Mouse (Mus musculus) midbrain, embryonic 16.5 days (tissue): ENCODE measurements at regions not wholly inside any gene's neighbourhood (a gene's known extent, or its start where the extent isn't known, plus 50 kb on each side); places are given as distances from the start of the nearest gene placed in this dataset.
A peak's percentile ranks its signal among the peaks of the same experiment; 100 is the strongest.

Experiments used
- ATAC-seq: fragments of 200-750 bp; cut with Nextera tagmentation; 2 replicates; pipeline ENCODE4 v1.8.0; 2017; ENCODE audit warnings: moderate TSS enrichment
- H3K27ac ChIP-seq: fragments of 300-500 bp; sonication (generic); 2 replicates; pipeline ENCODE4 v1.5.1; 2014; ENCODE audit warnings: mild to moderate bottlenecking, low read length, mixed read lengths
- H3K27me3 ChIP-seq: fragments of 300-500 bp; sonication (generic); 2 replicates; pipeline ENCODE4 v1.6.1; 2014; ENCODE audit warnings: low read depth, low read length, mixed read lengths; ENCODE audit not compliant: control insufficient read depth, insufficient read depth
- H3K36me3 ChIP-seq: fragments of 300-500 bp; sonication (generic); 2 replicates; pipeline ENCODE4 v1.6.1; 2014; ENCODE audit warnings: mild to moderate bottlenecking, low read length, moderate library complexity, mixed read lengths; ENCODE audit not compliant: control insufficient read depth, insufficient read depth
- H3K4me1 ChIP-seq: fragments of 300-500 bp; sonication (generic); 2 replicates; pipeline ENCODE4 v1.6.1; 2014; ENCODE audit warnings: mild to moderate bottlenecking, low read length, mixed read lengths; ENCODE audit not compliant: control insufficient read depth, insufficient read depth
- H3K4me2 ChIP-seq: fragments of 300-500 bp; sonication (generic); 2 replicates; pipeline ENCODE4 v1.6.1; 2014; ENCODE audit warnings: mild to moderate bottlenecking, low read length, mixed read lengths
- H3K4me3 ChIP-seq: fragments of 300-500 bp; sonication (generic); 2 replicates; pipeline ENCODE4 v1.5.1; 2014; ENCODE audit warnings: low read depth, mild to moderate bottlenecking, low read length, moderate library complexity, mixed read lengths
- H3K9ac ChIP-seq: fragments of 300-500 bp; sonication (generic); 2 replicates; pipeline ENCODE4 v1.6.1; 2014; ENCODE audit warnings: low read depth, low read length, mixed read lengths
- H3K9me3 ChIP-seq: fragments of 300-500 bp; sonication (generic); replicated peaks from 2 replicates; pipeline ENCODE4 v1.6.1; 2014; ENCODE audit warnings: mild to moderate bottlenecking, low read length, mixed read lengths; ENCODE audit not compliant: control insufficient read depth, poor library complexity, severe bottlenecking
- WGBS: fragments of 180-500 bp; shearing (Covaris S2); extraction: QIAGEN DNeasy Blood & Tissue Kit; methylation state at CpG from one replicate; pipeline ENCODE4 v1.1.7; 2014; 5-methylcytosine and 5-hydroxymethylcytosine counted together

DNA sequence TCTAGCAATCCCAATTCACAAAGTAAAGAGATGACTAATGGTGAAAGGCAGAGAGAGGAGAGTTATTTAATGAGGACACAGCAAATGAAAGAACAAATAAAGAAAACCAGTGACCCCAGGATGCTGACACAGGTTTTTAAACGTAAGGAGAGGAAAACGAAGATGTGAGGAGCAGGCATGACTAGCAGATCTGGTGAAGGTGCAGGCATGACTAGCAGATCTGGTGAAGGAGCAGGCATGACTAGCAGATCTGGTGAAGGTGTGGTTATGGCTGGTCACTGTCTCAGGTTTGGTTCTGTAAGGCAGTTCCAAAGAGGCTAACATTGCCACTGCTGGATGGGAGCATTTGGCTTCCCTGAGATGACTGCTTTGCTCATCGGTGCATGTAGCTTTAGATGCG lies 57.0 kb downstream of the Mbl2 start:
- Histone ChIP-seq H3K9me3 (no peaks in the 10 kb centered on the region), H3K4me2 (no peak overlapping the region), H3K27me3 (no peaks in the 10 kb centered on the region), H3K4me3 (no peak overlapping the region), H3K4me1 (no peaks in the 10 kb centered on the region), H3K9ac (no peak overlapping the region), H3K27ac (no peak overlapping the region), H3K36me3 (no peaks in the 10 kb centered on the region)
- WGBS: 77% methylated on average over 4 of the region's 4 CpGs
- ATAC-seq: no peak

DNA sequence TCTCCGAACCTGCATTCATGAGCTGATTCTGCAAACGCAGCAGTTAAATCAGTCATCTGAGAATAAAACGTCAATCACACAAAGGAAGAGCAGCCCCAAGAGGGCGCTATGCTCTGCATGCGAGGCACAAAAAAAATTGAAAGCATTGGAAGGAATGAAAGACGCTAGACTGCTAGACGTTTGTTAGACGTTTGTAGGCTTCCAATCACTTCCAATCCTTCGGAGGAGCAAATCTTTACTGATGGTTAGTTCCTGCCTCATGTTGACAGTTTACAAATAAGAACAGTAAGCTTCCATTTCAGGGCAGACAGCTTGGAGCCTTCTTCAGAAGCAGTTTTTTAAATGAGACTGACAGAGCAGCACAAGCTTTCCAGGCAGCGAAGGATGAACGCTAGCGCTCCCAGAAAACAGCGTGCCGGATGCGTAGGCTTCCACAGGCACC lies 62.5 kb downstream of the Mbl2 start:
- Histone ChIP-seq H3K27me3 (no peaks in the 10 kb centered on the region), H3K4me3 (peak overlapping the region; percentile 26), H3K27ac (no peak overlapping the region), H3K9ac (no peak overlapping the region), H3K4me1 (no peaks in the 10 kb centered on the region), H3K9me3 (no peaks in the 10 kb centered on the region), H3K4me2 (peak overlapping the region; percentile 42), H3K36me3 (no peaks in the 10 kb centered on the region)
- WGBS: 29% methylated on average over 15 of the region's 15 CpGs
- ATAC-seq: peak; percentile 45; the same call in 1 of the 2 replicates

DNA sequence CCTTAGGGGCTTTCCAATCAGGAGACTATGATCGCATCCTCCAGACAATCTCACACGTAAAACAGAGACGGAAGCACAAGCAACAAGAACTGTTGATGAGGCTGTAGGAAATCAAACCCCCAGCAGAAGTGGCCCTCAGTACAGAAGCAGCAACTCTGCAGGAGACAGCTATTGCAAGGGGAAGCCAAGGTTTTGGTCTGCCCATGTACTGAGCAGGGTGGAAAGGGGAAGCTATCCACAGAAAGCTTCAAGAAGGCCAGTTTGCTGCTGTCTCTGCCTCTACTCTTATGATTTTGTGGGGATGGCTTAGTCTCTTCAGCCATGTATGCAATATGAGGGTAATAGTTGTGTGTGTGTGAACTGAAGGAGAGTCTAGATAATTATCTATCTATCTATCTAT lies 63.3 kb downstream of the Mbl2 start:
- H3K27ac ChIP-seq: no peak overlapping the region
- H3K9me3 ChIP-seq: no peaks in the 10 kb centered on the region
- H3K4me2 ChIP-seq: no peak overlapping the region
- H3K9ac ChIP-seq: no peak overlapping the region
- H3K4me3 ChIP-seq: no peak overlapping the region
- no peaks in the 10 kb centered on the region for H3K27me3 ChIP-seq
- no peak for ATAC-seq
- H3K4me1 ChIP-seq: no peaks in the 10 kb centered on the region
- H3K36me3 ChIP-seq: no peaks in the 10 kb centered on the region
- 85% methylated on average over 3 of the region's 3 CpGs for WGBS

DNA sequence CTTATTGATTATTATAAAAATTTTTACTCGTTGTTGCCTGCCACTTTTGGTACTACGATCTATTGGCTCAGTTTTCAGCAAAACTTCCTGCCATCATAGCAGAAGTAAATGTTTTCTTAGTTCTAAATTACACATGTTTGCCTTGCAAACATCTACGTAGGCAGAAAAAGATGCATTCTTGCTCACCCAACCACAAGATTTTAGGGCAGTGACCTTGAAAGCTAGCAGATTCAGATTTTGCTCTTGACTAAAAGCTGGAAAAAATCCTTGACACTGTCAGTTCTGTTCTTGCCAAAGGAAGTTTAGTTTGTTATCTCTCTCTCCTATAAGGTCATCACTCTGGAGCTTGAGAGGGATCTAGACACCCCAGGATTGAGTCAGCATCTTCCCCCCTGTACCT lies 66.8 kb downstream of the Mbl2 start:
- H3K9ac ChIP-seq: no peak overlapping the region
- H3K4me3 ChIP-seq: no peak overlapping the region

DNA sequence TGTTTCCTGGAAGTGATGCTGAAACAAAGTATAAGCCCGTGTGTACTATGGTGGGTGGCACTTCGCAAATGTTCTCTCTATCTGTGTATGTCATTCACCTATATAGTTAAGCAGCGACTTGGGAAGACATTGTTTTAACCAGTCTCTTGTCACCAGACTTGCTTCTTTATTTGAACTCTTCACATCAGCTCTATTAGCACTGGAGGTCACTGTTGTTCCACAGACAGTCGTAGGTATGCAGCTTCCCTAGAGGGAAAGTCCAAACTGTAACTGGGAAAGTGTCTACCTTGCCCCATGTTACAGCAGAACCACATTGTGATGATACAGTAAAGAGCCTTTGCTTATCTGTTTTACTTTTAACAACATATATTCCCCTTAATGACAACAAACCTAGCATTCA lies 69.5 kb downstream of the Mbl2 start:
- Histone ChIP-seq H3K27me3 (no peaks in the 10 kb centered on the region), H3K4me1 (no peaks in the 10 kb centered on the region), H3K4me2 (no peak overlapping the region), H3K9ac (no peak overlapping the region), H3K9me3 (no peaks in the 10 kb centered on the region), H3K4me3 (no peak overlapping the region), H3K36me3 (no peaks in the 10 kb centered on the region), H3K27ac (no peak overlapping the region)
- 78% methylated on average over 4 of the region's 4 CpGs for WGBS
- no peak for ATAC-seq

More for the DNA sequence above, 66.8 kb downstream of the Mbl2 start:
- no peak overlapping the region for H3K27ac ChIP-seq
- no peaks in the 10 kb centered on the region for H3K27me3 ChIP-seq
- WGBS: 87% methylated on average over 3 of the region's 3 CpGs
- no peaks in the 10 kb centered on the region for H3K4me1 ChIP-seq
- no peaks in the 10 kb centered on the region for H3K9me3 ChIP-seq
- no peak for ATAC-seq
- H3K36me3 ChIP-seq: no peaks in the 10 kb centered on the region
- no peak overlapping the region for H3K4me2 ChIP-seq

DNA sequence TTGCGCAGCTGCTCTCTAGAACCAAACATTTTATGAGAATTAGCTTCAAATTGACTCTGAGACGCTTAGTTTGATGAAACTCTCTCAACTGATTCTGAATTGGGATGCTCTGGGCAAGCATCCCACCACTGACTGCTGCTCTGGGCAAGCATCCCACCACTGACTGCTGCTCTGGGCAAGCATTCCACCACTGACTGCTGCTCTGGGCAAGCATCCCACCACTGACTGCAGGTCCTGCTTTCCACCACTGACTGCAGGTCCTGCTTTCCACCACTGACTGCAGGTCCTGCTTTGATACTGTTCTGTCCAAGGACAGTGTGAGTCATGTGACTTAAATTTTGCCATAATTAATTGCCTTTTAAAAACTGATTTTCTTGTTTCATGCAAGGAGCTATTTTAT lies 73.6 kb downstream of the Mbl2 start:
- H3K4me2 ChIP-seq: no peak overlapping the region
- 82% methylated on average over 2 of the region's 2 CpGs for WGBS
- H3K4me1 ChIP-seq: no peaks in the 10 kb centered on the region
- no peaks in the 10 kb centered on the region for H3K27me3 ChIP-seq
- H3K4me3 ChIP-seq: no peak overlapping the region
- H3K9me3 ChIP-seq: no peaks in the 10 kb centered on the region
- no peak overlapping the region for H3K27ac ChIP-seq
- no peaks in the 10 kb centered on the region for H3K36me3 ChIP-seq
- no peak for ATAC-seq
- H3K9ac ChIP-seq: no peak overlapping the region

DNA sequence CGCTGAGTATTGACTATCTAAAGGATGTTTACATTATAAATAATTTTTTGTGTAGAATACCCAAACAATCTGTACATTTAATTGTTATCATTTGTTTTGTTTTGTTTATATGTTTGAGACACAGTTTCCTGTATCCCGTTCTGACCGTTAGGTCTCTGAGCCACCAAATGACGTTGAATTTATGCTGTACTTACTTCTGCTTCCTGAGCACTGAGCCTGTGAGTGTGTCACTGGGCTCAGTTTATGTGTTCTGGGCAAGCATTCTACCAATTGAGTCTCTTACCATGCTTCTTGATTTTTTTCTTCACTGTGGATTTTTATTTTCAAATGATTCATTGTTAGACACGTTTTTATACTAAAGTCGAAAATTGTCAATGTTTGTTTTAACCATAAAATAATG lies 74.2 kb downstream of the Mbl2 start:
- Histone ChIP-seq H3K9ac (no peak overlapping the region), H3K27ac (no peak overlapping the region), H3K4me1 (no peaks in the 10 kb centered on the region), H3K4me2 (no peak overlapping the region), H3K9me3 (no peaks in the 10 kb centered on the region), H3K36me3 (no peaks in the 10 kb centered on the region), H3K4me3 (no peak overlapping the region), H3K27me3 (no peaks in the 10 kb centered on the region)
- 86% methylated on average over 6 of the region's 6 CpGs for WGBS
- no peak for ATAC-seq

DNA sequence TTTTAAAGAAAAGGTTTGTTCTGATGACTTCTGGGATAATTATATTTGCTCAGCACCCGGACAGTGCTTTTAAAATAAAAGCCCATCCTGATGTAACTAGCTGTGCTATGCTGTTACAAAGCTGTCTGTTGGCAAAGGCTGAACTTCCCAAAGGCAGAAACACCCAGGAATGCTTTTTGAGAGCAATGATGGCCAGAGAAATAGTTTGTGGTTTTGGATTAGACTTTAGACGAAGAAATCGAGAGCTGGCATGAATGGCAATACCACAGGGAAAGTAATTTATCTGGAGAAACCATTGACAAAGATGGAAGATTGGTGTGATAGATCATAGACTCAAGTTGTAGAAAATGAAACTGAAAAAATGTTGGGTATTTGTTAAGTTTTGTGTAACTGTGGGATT lies 84.6 kb downstream of the Mbl2 start:
- H3K4me3 ChIP-seq: no peak overlapping the region
- 89% methylated on average over 3 of the region's 3 CpGs for WGBS
- no peaks in the 10 kb centered on the region for H3K4me1 ChIP-seq
- H3K36me3 ChIP-seq: no peaks in the 10 kb centered on the region
- H3K4me2 ChIP-seq: no peak overlapping the region
- H3K9ac ChIP-seq: no peak overlapping the region
- no peak overlapping the region for H3K27ac ChIP-seq
- H3K9me3 ChIP-seq: no peaks in the 10 kb centered on the region
- ATAC-seq: no peak
- H3K27me3 ChIP-seq: no peaks in the 10 kb centered on the region

DNA sequence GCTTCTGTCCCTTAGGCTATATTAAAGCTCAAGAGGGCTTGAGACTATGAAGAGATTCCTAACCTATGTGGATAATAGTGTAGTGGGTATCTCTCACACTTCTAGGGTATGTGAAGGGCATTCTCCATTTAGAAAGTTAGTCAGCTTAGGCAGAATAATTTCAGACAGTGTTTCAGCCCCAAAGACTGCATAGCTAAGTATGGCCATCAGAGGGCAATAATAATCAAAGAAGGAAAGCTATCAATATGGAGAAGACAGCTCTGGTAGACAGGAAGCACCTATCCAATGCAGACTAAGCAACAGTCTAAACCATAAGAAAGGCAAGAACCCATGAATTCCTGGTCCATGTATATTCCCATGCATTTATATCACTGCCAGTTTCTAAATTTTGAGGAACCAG lies 95.0 kb downstream of the Mbl2 start:
- ATAC-seq: no peak
- no peak overlapping the region for H3K4me3 ChIP-seq
- H3K4me1 ChIP-seq: no peaks in the 10 kb centered on the region
- H3K9ac ChIP-seq: no peak overlapping the region
- H3K27me3 ChIP-seq: no peaks in the 10 kb centered on the region
- no peak overlapping the region for H3K4me2 ChIP-seq
- H3K27ac ChIP-seq: no peak overlapping the region
- H3K9me3 ChIP-seq: no peaks in the 10 kb centered on the region
- no peaks in the 10 kb centered on the region for H3K36me3 ChIP-seq

DNA sequence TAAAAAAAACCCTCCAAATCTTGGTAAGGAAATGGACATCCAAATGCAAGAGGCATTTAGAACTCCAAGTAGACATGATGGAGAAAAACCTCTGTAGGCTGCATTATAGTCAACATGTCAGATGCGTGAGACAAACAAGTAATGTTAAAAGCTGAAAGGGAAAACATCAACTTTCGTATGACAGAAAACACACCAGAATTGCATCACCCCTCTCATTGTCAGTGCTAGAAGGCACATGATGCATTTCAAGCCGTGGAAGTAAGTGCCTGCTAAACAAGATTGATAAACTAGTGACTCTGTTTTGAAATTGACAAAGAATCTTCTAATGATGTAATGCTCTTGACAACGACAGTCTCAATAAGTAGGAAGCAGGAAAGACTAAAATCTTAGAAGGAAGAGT lies 96.1 kb downstream of the Mbl2 start:
- no peak overlapping the region for H3K9ac ChIP-seq
- no peak overlapping the region for H3K4me2 ChIP-seq
- ATAC-seq: no peak
- no peaks in the 10 kb centered on the region for H3K4me1 ChIP-seq
- no peaks in the 10 kb centered on the region for H3K27me3 ChIP-seq
- 91% methylated on average over 4 of the region's 4 CpGs for WGBS
- no peaks in the 10 kb centered on the region for H3K9me3 ChIP-seq
- H3K4me3 ChIP-seq: no peak overlapping the region
- H3K27ac ChIP-seq: no peak overlapping the region
- no peaks in the 10 kb centered on the region for H3K36me3 ChIP-seq
